ENCODE assay signal across 18 mouse cellular contexts in the genomic region with DNA sequence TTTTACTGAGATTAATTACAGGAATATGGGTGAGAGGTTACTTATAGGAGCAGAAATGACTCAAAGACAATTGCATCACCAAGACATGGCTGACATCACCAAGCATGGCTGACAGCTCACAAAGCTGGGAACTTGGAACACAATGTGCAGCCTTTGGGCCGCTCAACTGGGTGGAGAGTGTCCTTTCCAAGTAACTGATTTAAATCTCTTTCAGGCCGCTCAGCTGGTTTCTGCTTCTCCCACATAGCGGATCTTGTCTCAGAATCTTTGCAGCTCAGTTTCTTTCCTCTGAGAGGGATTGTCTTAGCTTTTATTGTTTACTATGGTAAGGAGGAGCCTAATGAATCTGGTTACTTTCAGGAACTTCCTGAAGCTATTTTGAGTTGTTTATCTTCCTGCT. TPM values are rescaled to one million over a fixed set of nuclear protein-coding genes. Genes with fewer than 3 reads are reported as not detected.
DNase-seq lines count a peak whose midpoint lies in the region; ATAC-seq lines count a peak whose summit lies in the region.
"Had no signal": no experiment of that assay in that cellular context is flagged by ENCODE, and none has a peak within 500 bp of the region (broad histone marks: within the 10 kb centered on the region; RNA-seq: fewer than 3 reads in every experiment).

No protein-coding gene starts in this region.

- H3K27ac ChIP-seq in intestine, embryonic 16.5 days (ENCODE audit: low read length) = 0 out of 2 replicates have a peak overlapping the region, but pooled peaks have one; percentile 17
- H3K27ac ChIP-seq in hindbrain, embryonic 13.5 days = no peak overlapping the region
- H3K27ac ChIP-seq: hindbrain, postnatal 0 days; lung, embryonic 15.5 days had no signal

- H3K36me3 ChIP-seq in intestine, embryonic 16.5 days (ENCODE audit: control insufficient read depth, insufficient read depth, low read length) = no peaks in the 10 kb centered on the region
- no peaks in the 10 kb centered on the region for H3K36me3 ChIP-seq in hindbrain, embryonic 13.5 days
- H3K36me3 ChIP-seq: lung, embryonic 15.5 days had no signal

- DNase-seq in heart, adult 11 months = peak; percentile 61
- no peak for DNase-seq in heart, adult 9 months (ENCODE audit: low spot score in 2 of 2)
- peak; percentile 1 for DNase-seq in right cerebral cortex, adult 18-20 months
- DNase-seq in right cerebral cortex, postnatal 10 days (ENCODE audit: low spot score in 2 of 2) = no peak
- no peak for DNase-seq in cerebellum, postnatal 10 days
- DNase-seq in urinary bladder, adult 2 months (ENCODE audit: low spot score) = no peak
- DNase-seq: cerebellum, adult 11 months; cerebellum, postnatal 36 days; forebrain, postnatal 0 days; heart, postnatal 14 days; kidney, adult 9 months; kidney, postnatal 36 days had no signal

- no peaks in the 10 kb centered on the region for H3K27me3 ChIP-seq in intestine, embryonic 16.5 days (replicated peaks; ENCODE audit: control insufficient read depth, insufficient read depth, low read length)
- no peaks in the 10 kb centered on the region for H3K27me3 ChIP-seq in hindbrain, embryonic 13.5 days
- H3K27me3 ChIP-seq: lung, embryonic 15.5 days had no signal

- 79% methylated on average over 3 of the region's 3 CpGs for WGBS in intestine, embryonic 16.5 days
- whole genome bisulfite sequencing in hindbrain, embryonic 13.5 days = 82% methylated on average over 3 of the region's 3 CpGs

- no peak overlapping the region for H3K9ac ChIP-seq in intestine, embryonic 16.5 days (ENCODE audit: low read depth, low read length)
- H3K9ac ChIP-seq in hindbrain, embryonic 13.5 days = no peak overlapping the region
- H3K9ac ChIP-seq: forebrain, postnatal 0 days; lung, embryonic 15.5 days had no signal

- no peaks in the 10 kb centered on the region; the same call in none of the 2 replicates for H3K9me3 ChIP-seq in intestine, embryonic 16.5 days (ENCODE audit: control insufficient read depth, low read length)
- H3K9me3 ChIP-seq in hindbrain, embryonic 13.5 days = no peaks in the 10 kb centered on the region
- H3K9me3 ChIP-seq: lung, embryonic 15.5 days had no signal

- no peak for ATAC-seq in intestine, embryonic 16.5 days
- no peak for ATAC-seq in hindbrain, embryonic 13.5 days (ENCODE audit: low FRiP score)
- ATAC-seq: forebrain, postnatal 0 days; hindbrain, postnatal 0 days; midbrain, embryonic 16.5 days had no signal

- H3K4me1 ChIP-seq in intestine, embryonic 16.5 days (ENCODE audit: control insufficient read depth, insufficient read depth, low read length) = no peaks in the 10 kb centered on the region
- no peaks in the 10 kb centered on the region for H3K4me1 ChIP-seq in hindbrain, embryonic 13.5 days (replicated peaks)
- H3K4me1 ChIP-seq: lung, embryonic 15.5 days had no signal

- no peak overlapping the region for H3K4me2 ChIP-seq in intestine, embryonic 16.5 days (ENCODE audit: low read depth, low read length)
- H3K4me2 ChIP-seq in hindbrain, embryonic 13.5 days = no peak overlapping the region
- H3K4me2 ChIP-seq: liver, embryonic 11.5 days; lung, embryonic 15.5 days had no signal

- no peak overlapping the region for H3K4me3 ChIP-seq in intestine, embryonic 16.5 days (ENCODE audit: low read length)
- H3K4me3 ChIP-seq in hindbrain, embryonic 13.5 days = no peak overlapping the region
- H3K4me3 ChIP-seq: lung, embryonic 15.5 days had no signal

RNA-seq across cellular contexts. Expression of a gene that starts 49.1 kb away (rescaled TPM):
- polyA plus RNA-seq in intestine, embryonic 16.5 days (2015; fragmentation: Nextera tagmentation; extraction: Ambion mirVana) = 25.2 and 29.4 TPM in 2 replicates
- 47.1 and 75.2 TPM in 2 replicates for polyA plus RNA-seq in urinary bladder, adult 2 months (2012; rRNA removed)
- 25.6 and 26.0 TPM in 2 replicates for polyA plus RNA-seq in hindbrain, embryonic 13.5 days (2015; fragmentation: Nextera tagmentation; extraction: Ambion mirVana)

Comparison
In these comparisons a context has a peak if more than half of its experiments do, and no peak if none do; other contexts are left out.
1. DNase-seq: peak in heart, adult 11 months (single experiment) and right cerebral cortex, adult 18-20 months (single experiment); none in heart, adult 9 months (0 of 2), right cerebral cortex, postnatal 10 days (0 of 2), cerebellum, postnatal 10 days (0 of 2) and urinary bladder, adult 2 months (single experiment).